Mouse (Mus musculus) fibroblast of lung, adult 2 months (primary cell): ENCODE data around the gene Krtap1-5.

Experiments
- DNase-seq: peaks from one replicate; pipeline ENCODE4 v3.0.0-alpha.2; 2011; ENCODE audit warnings: low read depth

The Krtap1-5 gene

DNA sequence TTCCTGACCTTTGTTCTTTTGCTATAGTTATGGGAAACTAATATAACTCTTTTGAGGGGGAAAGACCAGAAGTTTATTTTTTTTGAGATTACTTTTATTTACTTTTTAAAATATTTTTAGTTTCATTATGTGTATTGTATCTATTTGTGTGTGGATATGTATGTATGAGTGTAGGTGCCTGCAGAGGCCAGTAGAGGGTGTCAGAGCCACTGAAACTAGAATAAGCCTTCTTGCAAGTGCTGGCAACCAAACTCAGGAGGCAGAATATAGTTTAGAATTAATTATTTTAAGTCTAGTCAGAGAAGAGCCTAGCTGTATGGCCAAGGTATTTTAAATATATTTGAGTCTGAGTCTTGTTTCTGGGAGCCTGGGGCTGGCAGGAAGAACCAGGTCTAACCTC is 32.9 kb downstream of the Krtap1-5 start:
- no peak for DNase-seq

GRCm38 (mm10) chr11:99539721-99540120 is 41.1 kb downstream of the Krtap1-5 start:
- DNase-seq: peak; percentile 16
